Mouse (Mus musculus) testis, adult 2 months (tissue): ENCODE measurements around the gene Bpifa1. TPM values are rescaled to one million over a fixed set of nuclear protein-coding genes. Genes with fewer than 3 reads are reported as not detected.
"Not testable (repeated sequence)": the region's sequence is repeated elsewhere in the genome, so short reads cannot be mapped to it uniquely, and the experiment has no call there.

Experiments used
- H3K27ac ChIP-seq: fragments of 200-500 bp; 2 replicates; pipeline ENCODE4 v1.5.1; 2012; ENCODE audit warnings: low read depth, low read length; ENCODE audit not compliant: control insufficient read depth, insufficient read depth
- H3K27me3 ChIP-seq: fragments of 200-500 bp; 2 replicates; pipeline ENCODE4 v1.6.1; 2012; ENCODE audit warnings: mild to moderate bottlenecking, low read length, moderate library complexity; ENCODE audit not compliant: control insufficient read depth, insufficient read depth
- H3K36me3 ChIP-seq: fragments of 200-500 bp; 2 replicates; pipeline ENCODE4 v1.6.1; 2012; ENCODE audit warnings: mild to moderate bottlenecking, low read length; ENCODE audit not compliant: control insufficient read depth, insufficient read depth
- H3K4me1 ChIP-seq: fragments of 200-500 bp; 2 replicates; pipeline ENCODE4 v1.6.1; 2012; ENCODE audit warnings: low read length; ENCODE audit not compliant: control insufficient read depth, insufficient read depth
- H3K4me3 ChIP-seq: fragments of 200-500 bp; 2 replicates; pipeline ENCODE4 v1.5.1; 2012; ENCODE audit warnings: low read depth, mild to moderate bottlenecking, low read length, moderate library complexity, mixed read lengths; ENCODE audit not compliant: control insufficient read depth
- CTCF ChIP-seq: fragments of 200-500 bp; IDR thresholded peaks from 2 replicates; pipeline ENCODE4 v1.5.1; 2012; ENCODE audit warnings: low read depth, mild to moderate bottlenecking, inconsistent platforms, low read length, moderate library complexity; ENCODE audit not compliant: control insufficient read depth, insufficient read depth, insufficient replicate concordance
- POLR2A ChIP-seq: fragments of 200-500 bp; IDR thresholded peaks from 2 replicates; pipeline ENCODE4 v1.6.1; 2012; ENCODE audit warnings: low read depth, mild to moderate bottlenecking, inconsistent platforms, low read length, moderate library complexity; ENCODE audit not compliant: control insufficient read depth
- polyA plus RNA-seq: library from polyadenylated mRNA; depleted of rRNA; stranded (reverse); fragments of >200 nt; gene quantifications from 2 replicates; pipeline ENCODE4 v1.2.3, GENCODE M21; 2012

Bpifa1 gene
- polyA plus RNA-seq, 1 experiment = 0.83 TPM

- TF ChIP-seq POLR2A (no peak), CTCF (no peak)
These were observed 20.6 kb downstream of the Bpifa1 start for GRCm38 (mm10) chr2:154163306-154163705.

DNA sequence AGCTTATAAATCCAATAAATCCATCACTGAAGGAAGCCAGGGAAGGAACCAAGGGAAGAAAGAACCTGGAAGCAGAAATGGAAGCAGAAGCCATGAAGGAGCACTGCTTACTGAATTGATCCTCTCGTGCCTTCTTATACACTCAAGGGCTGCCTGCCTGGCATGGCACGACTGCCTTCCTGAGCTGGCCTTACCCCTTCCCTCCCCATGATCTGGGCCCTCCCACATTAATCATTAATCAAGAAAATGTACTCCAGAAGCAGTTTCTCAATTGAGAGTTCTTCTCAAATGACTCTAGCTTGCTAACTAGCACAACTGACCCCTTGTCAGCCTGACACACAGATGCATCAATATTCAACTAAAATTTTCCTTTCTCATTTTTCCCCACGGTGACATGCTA lies 26.5 kb downstream of the Bpifa1 start:
- Histone ChIP-seq H3K36me3 (no peaks in the 10 kb centered on the region), H3K4me1 (no peaks in the 10 kb centered on the region), H3K27ac (no peak overlapping the region), H3K27me3 (no peaks in the 10 kb centered on the region), H3K4me3 (no peak overlapping the region)
- TF ChIP-seq POLR2A = no peak
- no peak for TF ChIP-seq CTCF

More at GRCm38 (mm10) chr2:154163306-154163705, 20.6 kb downstream of the Bpifa1 start:
- no peaks in the 10 kb centered on the region for H3K4me1 ChIP-seq
- H3K36me3 ChIP-seq = no peaks in the 10 kb centered on the region
- no peaks in the 10 kb centered on the region for H3K27me3 ChIP-seq
- H3K27ac ChIP-seq = no peak overlapping the region
- H3K4me3 ChIP-seq = no peak overlapping the region

DNA sequence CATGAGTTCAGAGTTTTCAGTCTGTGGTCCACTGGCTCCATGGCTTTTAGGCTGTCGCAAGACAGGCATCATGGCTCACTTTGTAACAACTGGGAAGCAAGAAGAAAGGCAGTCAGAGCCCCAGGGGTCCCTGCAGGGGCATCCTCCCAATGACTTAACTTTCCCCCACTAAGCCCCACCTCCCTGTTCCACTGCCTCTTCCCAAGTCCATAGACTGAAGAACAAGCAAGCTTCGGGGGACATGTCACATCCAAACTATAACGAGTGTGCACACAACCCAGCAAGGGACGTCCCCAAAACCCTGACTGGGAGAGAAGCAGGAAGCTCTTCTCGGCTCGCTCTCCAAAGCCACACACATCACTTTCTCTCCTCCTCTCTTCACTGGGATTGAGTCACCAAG lies 28.9 kb downstream of the Bpifa1 start:
- Histone ChIP-seq H3K36me3 (no peaks in the 10 kb centered on the region), H3K27ac (no peak overlapping the region), H3K4me1 (no peaks in the 10 kb centered on the region), H3K27me3 (no peaks in the 10 kb centered on the region), H3K4me3 (no peak overlapping the region)
- no peak for TF ChIP-seq POLR2A
- TF ChIP-seq CTCF = no peak

DNA sequence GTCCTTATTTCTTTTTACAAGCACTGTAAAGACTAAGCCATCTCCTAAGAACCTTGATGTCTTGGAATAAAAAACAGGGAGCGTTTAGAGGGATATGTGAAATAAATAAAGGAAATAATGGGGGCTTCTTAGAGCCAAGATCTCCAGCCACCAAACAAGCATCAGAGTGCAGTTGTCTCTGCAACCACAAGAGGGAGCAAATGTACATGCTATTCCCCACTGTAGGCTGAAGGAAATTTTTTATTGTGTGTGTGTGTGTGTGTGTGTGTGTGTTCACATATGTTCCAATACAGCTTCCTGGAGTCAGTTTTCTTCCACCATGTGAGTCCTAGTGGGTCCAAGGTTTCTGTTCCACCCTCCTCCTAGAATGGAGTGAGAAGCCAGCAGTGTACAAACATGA lies 30.6 kb downstream of the Bpifa1 start:
- TF ChIP-seq POLR2A (no peak), CTCF (no peak)
- Histone ChIP-seq H3K36me3 (no peaks in the 10 kb centered on the region), H3K27ac (no peak overlapping the region), H3K4me1 (no peaks in the 10 kb centered on the region), H3K4me3 (no peak overlapping the region), H3K27me3 (no peaks in the 10 kb centered on the region)

- not testable (repeated sequence) for H3K4me3 ChIP-seq, H3K36me3 ChIP-seq, H3K27me3 ChIP-seq, H3K27ac ChIP-seq, H3K4me1 ChIP-seq
These were observed 39.2 kb downstream of the Bpifa1 start for GRCm38 (mm10) chr2:154181900-154182299.

DNA sequence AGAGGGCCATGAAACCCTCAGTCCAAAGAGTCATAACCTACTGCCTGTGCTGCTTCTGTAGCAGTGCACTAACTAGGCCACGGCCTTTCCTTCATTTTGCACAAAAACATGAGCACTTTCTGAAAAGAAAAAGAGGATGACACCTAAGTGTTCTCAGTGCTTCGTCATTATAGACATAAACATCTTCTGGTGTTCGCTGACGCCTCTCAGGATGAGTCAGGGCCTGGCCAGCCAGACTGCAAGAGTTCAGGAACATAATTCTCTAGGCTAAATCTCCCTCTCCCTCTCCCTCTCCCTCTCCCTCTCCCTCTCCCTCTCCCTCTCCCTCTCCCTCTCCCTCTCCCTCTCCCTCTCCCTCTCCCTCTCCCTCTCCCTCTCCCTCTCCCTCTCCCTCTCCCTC lies 40.4 kb downstream of the Bpifa1 start:
- H3K4me1 ChIP-seq, H3K36me3 ChIP-seq, H3K27ac ChIP-seq, H3K27me3 ChIP-seq, H3K4me3 ChIP-seq: not testable (repeated sequence)

- TF ChIP-seq CTCF (no peak), POLR2A (no peak)
- no peak overlapping the region for H3K27ac ChIP-seq
- H3K36me3 ChIP-seq = no peaks in the 10 kb centered on the region
- H3K4me3 ChIP-seq = no peak overlapping the region
- no peaks in the 10 kb centered on the region for H3K27me3 ChIP-seq
- no peaks in the 10 kb centered on the region for H3K4me1 ChIP-seq
These were observed 42.6 kb downstream of the Bpifa1 start for GRCm38 (mm10) chr2:154185319-154185718.

GRCm38 (mm10) chr2:154185748-154186147 lies 43.1 kb downstream of the Bpifa1 start:
- H3K27ac ChIP-seq = no peak overlapping the region
- TF ChIP-seq CTCF (no peak), POLR2A (no peak)

DNA sequence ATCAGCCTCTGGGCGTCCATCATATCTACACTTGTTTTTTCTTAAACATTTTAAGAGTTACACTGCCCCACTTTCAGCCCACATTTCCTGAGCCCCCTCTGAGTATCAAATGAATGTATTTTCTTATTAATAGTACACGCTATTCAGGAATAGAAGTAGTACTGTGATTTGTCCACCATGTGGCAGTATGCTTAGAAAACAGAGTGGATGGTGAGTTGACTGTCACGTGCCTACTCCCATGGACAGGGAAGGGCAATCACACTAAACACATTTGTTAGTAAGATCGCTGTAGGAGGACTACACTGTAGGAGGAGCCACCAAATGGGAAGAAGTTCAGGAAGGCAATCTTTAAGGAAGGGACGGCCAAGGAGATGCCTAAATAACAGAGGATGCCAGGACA lies 44.8 kb downstream of the Bpifa1 start:
- Histone ChIP-seq H3K4me3 (no peak overlapping the region), H3K27ac (no peak overlapping the region), H3K4me1 (no peaks in the 10 kb centered on the region; the same call in 1 of the 2 replicates), H3K36me3 (no peaks in the 10 kb centered on the region), H3K27me3 (no peaks in the 10 kb centered on the region)
- TF ChIP-seq CTCF (no peak), POLR2A (no peak)

More at GRCm38 (mm10) chr2:154185748-154186147, 43.1 kb downstream of the Bpifa1 start:
- H3K4me1 ChIP-seq = no peaks in the 10 kb centered on the region
- H3K27me3 ChIP-seq = no peaks in the 10 kb centered on the region
- no peaks in the 10 kb centered on the region for H3K36me3 ChIP-seq
- no peak overlapping the region for H3K4me3 ChIP-seq
